Mouse (Mus musculus): ENCODE results near the gene Rnf216. TPM values are rescaled to one million over a fixed set of nuclear protein-coding genes. Genes with fewer than 3 reads are reported as not detected.

Gene Rnf216
- polyA plus RNA-seq, 1 experiment from 2014 or later, result 14.6 TPM

DNA sequence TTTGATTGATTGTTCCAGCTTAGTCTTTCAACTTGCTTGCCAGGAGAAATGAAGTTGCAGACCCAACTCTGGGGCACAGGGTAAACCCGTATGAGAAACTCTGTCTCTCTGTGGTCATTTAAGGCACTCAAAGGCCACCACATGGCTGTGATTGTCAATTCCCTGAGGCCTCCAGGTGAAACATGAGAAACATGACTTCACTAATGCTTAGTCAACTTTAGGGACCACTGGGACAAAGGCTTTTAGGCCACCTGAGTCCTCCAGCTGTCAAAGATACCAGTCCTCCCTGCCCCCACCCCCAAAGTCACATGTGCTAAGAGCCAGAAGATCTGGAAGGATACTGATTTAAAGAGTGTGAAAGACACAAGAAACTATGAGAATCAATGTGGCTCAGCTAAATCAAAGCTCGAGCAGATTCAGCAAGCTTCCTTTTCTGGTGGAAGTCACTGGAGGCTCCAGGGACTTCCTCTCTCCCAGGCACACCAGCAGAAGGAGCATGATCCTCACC is 80.1 kb downstream of the Rnf216 start:
- H3K4me3 ChIP-seq (ENCODE audit: low read depth, low read length), result no peak overlapping the region
- ATAC-seq (ENCODE audit: low read depth), result no peak
- no peaks in the 10 kb centered on the region; the same call in 1 of the 2 replicates for H3K36me3 ChIP-seq (ENCODE audit: control insufficient read depth, insufficient read depth)
- WGBS (ENCODE audit: insufficient replicate concordance), result 57% methylated on average over 2 of the region's 2 CpGs
- no peak overlapping the region for H3K4me2 ChIP-seq (ENCODE audit: low read depth, low read length)
- no peaks in the 10 kb centered on the region for H3K27me3 ChIP-seq (ENCODE audit: control insufficient read depth, insufficient read depth, low read depth, low read length)
- no peak overlapping the region for H3K9ac ChIP-seq (ENCODE audit: low read depth, low read length)
- H3K27ac ChIP-seq (ENCODE audit: low read length), result peak overlapping the region; percentile 21; the same call in 1 of the 2 replicates
- no peaks in the 10 kb centered on the region for H3K9me3 ChIP-seq (replicated peaks; ENCODE audit: control insufficient read depth, low read length)
- H3K4me1 ChIP-seq (ENCODE audit: control insufficient read depth, low read depth, low read length), result peaks cover 23% of the 10 kb centered on the region

DNA sequence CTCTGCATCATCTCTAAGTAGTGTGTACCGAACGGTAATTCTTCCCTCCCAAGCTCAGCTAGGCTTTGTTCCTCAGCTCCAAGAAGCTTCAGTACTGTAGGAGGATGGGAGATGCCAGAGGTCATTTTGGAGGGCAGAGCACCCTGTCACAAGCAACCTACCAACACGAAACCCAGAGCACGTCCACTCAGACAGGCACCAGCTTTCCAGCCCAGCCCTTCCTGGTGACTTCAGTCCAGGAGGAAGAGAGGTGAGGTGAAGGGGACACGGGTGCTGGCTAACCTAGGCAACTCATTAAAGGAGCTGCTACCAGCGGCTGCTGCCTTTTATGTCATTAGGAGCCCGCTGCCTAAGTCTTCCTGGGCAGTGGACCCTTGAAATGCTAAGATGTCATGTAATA is 81.1 kb downstream of the Rnf216 start:
- Histone ChIP-seq H3K4me1 (ENCODE audit: control insufficient read depth, low read depth, low read length) (peaks cover 14% of the 10 kb centered on the region), H3K9ac (ENCODE audit: low read depth, low read length) (no peak overlapping the region), H3K27ac (ENCODE audit: low read length) (no peak overlapping the region), H3K27me3 (ENCODE audit: control insufficient read depth, insufficient read depth, low read depth, low read length) (no peaks in the 10 kb centered on the region), H3K36me3 (ENCODE audit: control insufficient read depth, insufficient read depth) (peaks cover 3% of the 10 kb centered on the region; the same call in 1 of the 2 replicates), H3K4me2 (ENCODE audit: low read depth, low read length) (no peak overlapping the region), H3K4me3 (ENCODE audit: low read depth, low read length) (no peak overlapping the region), H3K9me3 (replicated peaks; ENCODE audit: control insufficient read depth, low read length) (no peaks in the 10 kb centered on the region)
- ATAC-seq (ENCODE audit: low read depth), result no peak
- 84% methylated on average over 7 of the region's 7 CpGs for WGBS (ENCODE audit: insufficient replicate concordance)

DNA sequence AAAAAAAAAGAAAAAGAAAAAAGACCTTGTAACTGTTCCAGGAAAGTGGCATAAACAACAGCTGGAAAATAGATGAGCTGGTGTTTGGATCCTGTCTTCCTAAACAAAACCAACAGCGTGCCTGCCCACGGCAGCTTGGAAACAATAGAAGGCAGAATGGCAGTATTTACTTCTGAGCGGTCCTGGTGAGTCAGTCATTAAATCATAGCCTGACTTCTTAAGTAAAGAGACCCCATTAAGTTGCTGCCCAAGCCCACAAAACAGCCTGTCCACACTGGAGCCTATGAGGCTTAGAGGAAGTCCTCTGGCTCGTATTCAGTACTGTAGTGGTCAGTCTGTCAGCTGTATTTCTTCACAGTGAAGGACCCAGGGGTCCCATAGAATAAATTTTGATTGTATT is 81.6 kb downstream of the Rnf216 start:
- no peak overlapping the region for H3K27ac ChIP-seq (ENCODE audit: low read length)
- peaks cover 6% of the 10 kb centered on the region for H3K36me3 ChIP-seq (ENCODE audit: control insufficient read depth, insufficient read depth)
- no peaks in the 10 kb centered on the region for H3K27me3 ChIP-seq (ENCODE audit: control insufficient read depth, insufficient read depth, low read depth, low read length)
- WGBS (ENCODE audit: insufficient replicate concordance), result 85% methylated on average over 4 of the region's 4 CpGs
- no peak overlapping the region for H3K9ac ChIP-seq (ENCODE audit: low read depth, low read length)
- no peak overlapping the region for H3K4me3 ChIP-seq (ENCODE audit: low read depth, low read length)
- ATAC-seq (ENCODE audit: low read depth), result no peak
- no peak overlapping the region for H3K4me2 ChIP-seq (ENCODE audit: low read depth, low read length)
- H3K4me1 ChIP-seq (ENCODE audit: control insufficient read depth, low read depth, low read length), result peaks cover 9% of the 10 kb centered on the region
- no peaks in the 10 kb centered on the region for H3K9me3 ChIP-seq (replicated peaks; ENCODE audit: control insufficient read depth, low read length)

DNA sequence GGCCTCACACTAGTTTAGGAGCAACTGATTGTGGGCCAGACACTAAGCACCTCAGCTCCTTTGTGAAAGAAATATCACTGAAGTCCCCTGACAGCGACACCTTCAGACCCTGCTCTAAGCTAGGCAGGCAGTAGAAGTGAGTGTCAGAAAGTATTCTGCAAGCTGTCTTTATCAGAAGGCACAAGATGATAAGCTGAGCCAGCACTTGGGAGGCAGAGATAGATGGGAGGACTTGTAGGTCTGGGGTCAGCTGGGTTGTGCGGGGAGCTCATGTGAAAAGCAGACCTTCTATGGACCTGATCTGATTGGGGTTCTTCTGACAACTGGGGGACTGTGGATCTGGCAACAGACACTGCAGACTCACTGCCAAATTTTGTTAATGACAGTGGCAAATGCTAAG is 88.9 kb downstream of the Rnf216 start:
- WGBS (ENCODE audit: insufficient replicate concordance), result 32% methylated on average over 2 of the region's 2 CpGs
- H3K27ac ChIP-seq (ENCODE audit: low read length), result no peak overlapping the region

DNA sequence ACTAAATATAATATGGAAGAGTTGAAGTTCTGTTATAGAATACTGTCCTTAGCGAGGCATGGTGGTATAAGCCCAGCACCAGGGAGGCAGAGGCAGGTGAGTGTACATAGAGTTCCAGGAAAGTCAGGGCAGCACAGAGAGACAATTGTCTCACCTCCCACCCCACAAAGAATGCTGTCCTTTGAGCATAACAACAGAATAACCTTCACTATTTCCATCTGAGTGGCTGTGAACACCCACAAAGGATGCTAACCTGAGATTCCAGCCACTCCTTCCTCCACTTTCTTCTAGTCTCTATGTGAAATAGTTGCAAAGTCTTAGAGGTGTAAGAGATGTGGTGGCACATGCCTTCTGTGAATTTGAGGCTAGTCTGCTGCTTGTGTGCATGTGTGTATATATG is 89.8 kb downstream of the Rnf216 start:
- no peak overlapping the region for H3K4me3 ChIP-seq (ENCODE audit: low read depth, low read length)
- WGBS (ENCODE audit: insufficient replicate concordance), result 80% methylated on average over 1 of the region's 1 CpGs

More for the DNA sequence above, 88.9 kb downstream of the Rnf216 start:
- Histone ChIP-seq H3K9me3 (replicated peaks; ENCODE audit: control insufficient read depth, low read length) (no peaks in the 10 kb centered on the region), H3K9ac (ENCODE audit: low read depth, low read length) (no peak overlapping the region), H3K4me2 (ENCODE audit: low read depth, low read length) (no peak overlapping the region), H3K27me3 (ENCODE audit: control insufficient read depth, insufficient read depth, low read depth, low read length) (no peaks in the 10 kb centered on the region), H3K36me3 (ENCODE audit: control insufficient read depth, insufficient read depth) (peaks cover 20% of the 10 kb centered on the region), H3K4me1 (ENCODE audit: control insufficient read depth, low read depth, low read length) (peaks cover 8% of the 10 kb centered on the region), H3K4me3 (ENCODE audit: low read depth, low read length) (no peak overlapping the region)
- peak; percentile 67 for ATAC-seq (ENCODE audit: low read depth)

DNA sequence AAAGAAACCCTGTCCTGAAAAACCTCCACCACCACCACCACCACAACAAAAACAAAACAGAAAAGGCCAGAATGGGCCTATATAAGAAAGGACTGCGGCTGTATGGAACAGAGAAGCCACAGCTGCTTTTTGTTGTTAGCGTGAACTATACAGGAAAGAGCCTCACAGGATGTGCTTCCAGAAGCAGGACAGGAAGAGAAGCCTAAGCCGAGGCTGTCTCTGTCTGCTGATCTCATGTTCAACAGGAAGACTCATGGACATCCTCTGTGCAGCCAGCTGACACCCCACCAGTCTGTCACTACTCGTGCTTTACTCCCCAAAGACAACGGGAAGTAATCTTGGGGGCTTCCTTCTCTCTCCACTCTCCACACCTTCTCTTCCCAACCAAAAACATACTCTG is 95.4 kb downstream of the Rnf216 start:
- Histone ChIP-seq H3K9me3 (replicated peaks; ENCODE audit: control insufficient read depth, low read length) (no peaks in the 10 kb centered on the region), H3K27me3 (ENCODE audit: control insufficient read depth, insufficient read depth, low read depth, low read length) (no peaks in the 10 kb centered on the region), H3K4me1 (ENCODE audit: control insufficient read depth, low read depth, low read length) (no peaks in the 10 kb centered on the region), H3K4me3 (ENCODE audit: low read depth, low read length) (no peak overlapping the region), H3K9ac (ENCODE audit: low read depth, low read length) (no peak overlapping the region), H3K36me3 (ENCODE audit: control insufficient read depth, insufficient read depth) (peaks cover 23% of the 10 kb centered on the region), H3K4me2 (ENCODE audit: low read depth, low read length) (no peak overlapping the region), H3K27ac (ENCODE audit: low read length) (no peak overlapping the region)
- WGBS (ENCODE audit: insufficient replicate concordance), result 46% methylated on average over 5 of the region's 5 CpGs
- ATAC-seq (ENCODE audit: low read depth), result peak; percentile 32; the same call in 1 of the 2 replicates

More for the DNA sequence above, 89.8 kb downstream of the Rnf216 start:
- Histone ChIP-seq H3K27ac (ENCODE audit: low read length) (no peak overlapping the region), H3K36me3 (ENCODE audit: control insufficient read depth, insufficient read depth) (peaks cover 20% of the 10 kb centered on the region), H3K27me3 (ENCODE audit: control insufficient read depth, insufficient read depth, low read depth, low read length) (no peaks in the 10 kb centered on the region), H3K4me2 (ENCODE audit: low read depth, low read length) (no peak overlapping the region), H3K4me1 (ENCODE audit: control insufficient read depth, low read depth, low read length) (peaks cover 8% of the 10 kb centered on the region), H3K9me3 (replicated peaks; ENCODE audit: control insufficient read depth, low read length) (no peaks in the 10 kb centered on the region), H3K9ac (ENCODE audit: low read depth, low read length) (no peak overlapping the region)
- ATAC-seq (ENCODE audit: low read depth), result no peak

DNA sequence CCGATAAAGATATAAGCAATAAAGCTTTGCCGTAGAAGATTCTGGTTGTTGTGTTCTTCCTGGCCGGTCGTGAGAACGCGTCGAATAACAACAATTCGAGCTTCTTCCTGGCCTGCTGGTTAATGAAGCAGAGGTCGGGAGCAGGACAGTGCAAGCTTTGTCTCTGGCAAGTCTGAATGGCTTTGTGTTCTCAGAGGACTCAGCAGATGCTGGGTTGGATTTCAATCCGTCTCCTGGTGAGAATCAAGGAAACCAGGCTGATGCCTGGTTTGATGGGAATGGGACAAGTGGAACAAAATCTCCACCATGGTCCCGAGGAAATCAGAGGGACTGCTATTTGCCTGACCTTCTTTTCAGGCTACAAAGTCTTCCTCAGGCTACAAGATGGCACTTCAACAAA is 103.4 kb downstream of the Rnf216 start:
- no peak overlapping the region for H3K9ac ChIP-seq (ENCODE audit: low read depth, low read length)
- no peak overlapping the region for H3K27ac ChIP-seq (ENCODE audit: low read length)
- no peak overlapping the region for H3K4me2 ChIP-seq (ENCODE audit: low read depth, low read length)
- H3K4me3 ChIP-seq (ENCODE audit: low read depth, low read length), result no peak overlapping the region
- no peaks in the 10 kb centered on the region for H3K4me1 ChIP-seq (ENCODE audit: control insufficient read depth, low read depth, low read length)
- H3K36me3 ChIP-seq (ENCODE audit: control insufficient read depth, insufficient read depth), result peaks cover 17% of the 10 kb centered on the region
- ATAC-seq (ENCODE audit: low read depth), result no peak
- 87% methylated on average over 10 of the region's 11 CpGs for WGBS (ENCODE audit: insufficient replicate concordance)
- no peaks in the 10 kb centered on the region for H3K9me3 ChIP-seq (replicated peaks; ENCODE audit: control insufficient read depth, low read length)
- no peaks in the 10 kb centered on the region for H3K27me3 ChIP-seq (ENCODE audit: control insufficient read depth, insufficient read depth, low read depth, low read length)

DNA sequence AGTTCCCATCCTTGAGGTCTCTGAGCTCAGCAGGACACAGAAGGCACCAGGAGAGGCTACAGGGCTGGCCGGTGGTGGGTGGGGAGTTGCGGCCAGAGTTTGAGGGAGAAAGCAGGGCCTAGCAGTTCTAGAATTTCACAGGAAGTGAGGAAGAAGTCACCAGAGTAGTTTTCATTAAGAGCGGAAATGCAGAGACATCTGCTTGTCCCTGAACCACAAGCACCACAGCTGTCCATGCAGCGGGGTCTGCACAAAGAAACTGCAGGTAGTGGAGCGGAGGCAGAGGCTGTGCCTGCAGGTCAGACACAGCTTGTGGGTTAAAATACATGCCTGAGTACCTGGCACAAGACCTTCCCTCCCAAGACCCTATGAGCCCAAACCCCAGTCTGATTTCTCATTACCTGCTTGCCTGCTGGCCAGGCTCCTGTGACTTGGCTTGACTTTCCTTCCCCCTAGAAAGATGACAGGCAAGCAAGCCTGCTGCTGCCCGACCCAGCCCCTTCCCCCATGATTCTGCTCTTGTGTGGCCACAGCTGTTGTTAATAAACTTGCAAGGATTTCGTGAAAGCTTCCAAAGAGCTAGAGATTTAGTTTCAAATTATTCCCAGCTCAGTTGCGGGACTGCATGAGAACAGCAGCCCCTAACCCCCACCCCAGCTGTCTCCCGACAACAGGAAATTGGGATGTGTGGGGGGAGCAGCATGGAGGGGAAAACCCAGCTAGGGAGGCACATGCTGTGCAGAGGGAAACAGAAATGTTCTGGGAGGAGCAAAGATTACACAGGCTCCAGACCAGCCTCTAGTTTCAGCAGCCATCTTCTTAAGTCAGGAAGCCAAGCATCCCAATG is 111.9 kb downstream of the Rnf216 start:
- Histone ChIP-seq H3K4me3 (ENCODE audit: low read depth, low read length) (no peak overlapping the region), H3K36me3 (ENCODE audit: control insufficient read depth, insufficient read depth) (no peaks in the 10 kb centered on the region), H3K9ac (ENCODE audit: low read depth, low read length) (no peak overlapping the region), H3K4me2 (ENCODE audit: low read depth, low read length) (no peak overlapping the region), H3K27me3 (ENCODE audit: control insufficient read depth, insufficient read depth, low read depth, low read length) (no peaks in the 10 kb centered on the region), H3K4me1 (ENCODE audit: control insufficient read depth, low read depth, low read length) (peaks cover 6% of the 10 kb centered on the region), H3K9me3 (replicated peaks; ENCODE audit: control insufficient read depth, low read length) (no peaks in the 10 kb centered on the region), H3K27ac (ENCODE audit: low read length) (peak overlapping the region; percentile 43)
- WGBS (ENCODE audit: insufficient replicate concordance), result 55% methylated on average over 9 of the region's 9 CpGs
- peak; percentile 30; the same call in 1 of the 2 replicates for ATAC-seq (ENCODE audit: low read depth)

DNA sequence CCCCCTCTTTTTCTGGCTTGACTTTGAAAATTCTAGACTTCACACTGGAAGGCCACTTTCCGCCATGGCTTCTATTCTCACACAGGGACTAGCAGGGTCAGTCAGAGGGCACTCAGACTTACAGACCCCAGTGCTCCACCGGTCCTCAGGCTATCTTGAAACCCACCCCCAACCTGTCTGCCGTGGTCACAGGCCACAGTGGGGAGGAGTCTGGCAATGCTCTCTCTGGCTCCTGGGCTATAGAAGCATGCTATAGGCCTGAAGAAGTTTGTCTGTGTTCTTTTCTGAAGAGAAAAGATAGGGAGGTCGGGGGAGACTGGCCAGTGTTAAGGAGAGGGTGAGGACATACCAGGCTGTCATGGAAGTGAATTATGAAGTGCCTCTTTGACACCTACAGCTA is 112.7 kb downstream of the Rnf216 start:
- H3K27ac ChIP-seq (ENCODE audit: low read length), result peak overlapping the region; percentile 37; the same call in 1 of the 2 replicates
- 50% methylated on average over 4 of the region's 4 CpGs for WGBS (ENCODE audit: insufficient replicate concordance)
- no peaks in the 10 kb centered on the region for H3K9me3 ChIP-seq (replicated peaks; ENCODE audit: control insufficient read depth, low read length)
- H3K27me3 ChIP-seq (ENCODE audit: control insufficient read depth, insufficient read depth, low read depth, low read length), result no peaks in the 10 kb centered on the region
- ATAC-seq (ENCODE audit: low read depth), result no peak
- peaks cover 6% of the 10 kb centered on the region for H3K4me1 ChIP-seq (ENCODE audit: control insufficient read depth, low read depth, low read length)
- no peaks in the 10 kb centered on the region for H3K36me3 ChIP-seq (ENCODE audit: control insufficient read depth, insufficient read depth)
- no peak overlapping the region for H3K4me3 ChIP-seq (ENCODE audit: low read depth, low read length)
- H3K4me2 ChIP-seq (ENCODE audit: low read depth, low read length), result no peak overlapping the region
- no peak overlapping the region for H3K9ac ChIP-seq (ENCODE audit: low read depth, low read length)

Data from liver, embryonic 16.5 days (tissue).